Mouse (Mus musculus): ENCODE results near the gene Ydjc.
"Not testable (repeated sequence)": the region's sequence is repeated elsewhere in the genome, so short reads cannot be mapped to it uniquely, and the experiment has no call there.

Ydjc gene

GRCm38 (mm10) chr16:17154346-17154745, 9.9 kb downstream of the Ydjc start:
- no peak for DNase-seq

GRCm38 (mm10) chr16:17165478-17165877, 21.1 kb downstream of the Ydjc start:
- not testable (repeated sequence) for DNase-seq

GRCm38 (mm10) chr16:17167179-17167578, 22.8 kb downstream of the Ydjc start:
- no peak for DNase-seq

GRCm38 (mm10) chr16:17168049-17168448, 23.6 kb downstream of the Ydjc start:
- no peak for DNase-seq

- DNase-seq, result no peak
These were observed 31.3 kb downstream of the Ydjc start for GRCm38 (mm10) chr16:17175765-17176164.

GRCm38 (mm10) chr16:17177623-17178170, 33.3 kb downstream of the Ydjc start:
- DNase-seq, result no peak

- no peak for DNase-seq
These were observed 35.3 kb downstream of the Ydjc start for GRCm38 (mm10) chr16:17179706-17180105.

- no peak for DNase-seq
These were observed 37.0 kb downstream of the Ydjc start for GRCm38 (mm10) chr16:17181382-17181781.

GRCm38 (mm10) chr16:17182136-17182535, 37.7 kb downstream of the Ydjc start:
- no peak for DNase-seq

- DNase-seq, result no peak
These were observed 38.6 kb downstream of the Ydjc start for GRCm38 (mm10) chr16:17183003-17183402.

GRCm38 (mm10) chr16:17185475-17185874, 41.1 kb downstream of the Ydjc start:
- no peak for DNase-seq

- no peak for DNase-seq
These were observed 49.4 kb downstream of the Ydjc start for GRCm38 (mm10) chr16:17193823-17194222.

GRCm38 (mm10) chr16:17200121-17200952, 55.9 kb downstream of the Ydjc start:
- DNase-seq, result no peak

GRCm38 (mm10) chr16:17200953-17201707, 56.7 kb downstream of the Ydjc start:
- peak; percentile 76 to 82 for DNase-seq

- DNase-seq, result no peak
These were observed 57.6 kb downstream of the Ydjc start for GRCm38 (mm10) chr16:17201977-17202376.

GRCm38 (mm10) chr16:17202549-17202948, 58.1 kb downstream of the Ydjc start, which contains the start of gene Ube2l3:
Gene Ube2l3, minus strand, starts transcription at chr16:17202649.
- DNase-seq, result no peak

- peak in 1 of 2 experiments; percentile 35 for DNase-seq
These were observed 60.6 kb downstream of the Ydjc start for GRCm38 (mm10) chr16:17204990-17205389.

- DNase-seq, result peak; percentile 62 to 80
These were observed 64.3 kb downstream of the Ydjc start, which contains the start of gene Rimbp3 for GRCm38 (mm10) chr16:17208389-17209361. Gene Rimbp3, plus strand, starts transcription at chr16:17208603.

- DNase-seq, result no peak
These were observed 65.1 kb downstream of the Ydjc start for GRCm38 (mm10) chr16:17209404-17209960.

Measured in spleen, adult 18-20 months (tissue).